Mouse (Mus musculus): ENCODE results near the gene Bbx.

Bbx gene

DNA sequence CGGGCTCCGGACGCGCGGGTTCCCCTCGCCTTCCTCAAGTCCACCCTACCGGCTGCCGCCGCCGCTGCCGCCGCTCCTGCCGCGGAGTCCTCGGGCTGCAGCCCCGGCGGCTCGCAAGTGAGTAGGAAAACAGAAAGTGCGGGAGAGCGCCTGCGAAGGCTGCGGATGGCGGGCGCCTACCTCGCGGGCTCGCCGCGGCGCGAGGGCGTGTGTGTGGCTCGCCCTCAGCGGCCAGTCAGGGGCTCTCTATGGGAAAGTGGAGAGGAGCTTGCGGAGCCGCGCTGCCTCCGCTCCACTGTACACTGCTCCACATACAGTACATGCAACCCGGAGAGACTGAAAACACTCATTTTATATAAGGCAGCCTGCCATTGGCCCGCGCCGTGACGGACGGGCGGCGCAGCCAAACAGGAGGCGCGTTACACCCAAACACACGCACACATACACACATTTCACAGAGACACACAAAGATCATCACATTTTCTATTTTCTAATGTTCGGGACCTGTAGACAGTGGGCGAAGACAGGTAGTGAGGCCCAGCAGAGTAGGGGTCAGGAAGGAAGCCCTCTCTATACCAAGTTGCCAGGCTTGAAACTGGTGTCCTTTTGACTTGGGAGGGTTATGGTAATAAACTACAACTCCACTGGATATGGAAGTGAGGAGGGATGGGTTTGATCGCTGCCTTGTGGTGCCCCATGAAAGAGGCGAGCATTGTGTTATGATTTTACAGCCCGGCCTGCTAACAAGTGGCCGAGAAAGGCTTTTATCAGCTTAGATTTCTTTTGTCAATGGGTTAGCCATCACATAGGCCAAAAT, at the start of gene Bbx:
Gene Bbx, minus strand, starts transcription at position 329 of the 817 bp plus-strand sequence.
- in situ Hi-C loops (cut with MboI), result loop anchor here (10.0 kb wide), 2 partner anchors 93 to 303 kb away; no protein-coding TSS in a partner anchor

DNA sequence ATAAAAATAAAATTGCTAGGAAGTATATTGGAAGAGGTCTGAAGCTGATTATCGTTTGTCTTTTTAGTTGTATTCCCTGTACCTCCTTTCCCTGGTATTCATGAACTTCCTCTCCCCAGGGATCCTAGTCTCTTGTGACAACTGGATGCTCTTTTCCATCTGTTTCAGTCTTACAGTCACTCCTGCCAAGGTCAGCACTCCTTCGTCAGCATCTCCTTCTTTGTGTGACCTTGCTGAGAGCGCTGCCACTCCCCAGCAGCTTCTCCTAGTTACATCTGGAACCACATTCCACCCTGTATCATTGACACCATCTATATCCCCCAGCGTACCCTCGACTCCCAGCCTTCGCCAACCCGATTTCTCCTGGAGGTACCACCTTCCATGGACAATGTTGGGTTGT, 49.7 kb upstream of the Bbx start:
- in situ Hi-C loops (cut with MboI), result no loop called here

DNA sequence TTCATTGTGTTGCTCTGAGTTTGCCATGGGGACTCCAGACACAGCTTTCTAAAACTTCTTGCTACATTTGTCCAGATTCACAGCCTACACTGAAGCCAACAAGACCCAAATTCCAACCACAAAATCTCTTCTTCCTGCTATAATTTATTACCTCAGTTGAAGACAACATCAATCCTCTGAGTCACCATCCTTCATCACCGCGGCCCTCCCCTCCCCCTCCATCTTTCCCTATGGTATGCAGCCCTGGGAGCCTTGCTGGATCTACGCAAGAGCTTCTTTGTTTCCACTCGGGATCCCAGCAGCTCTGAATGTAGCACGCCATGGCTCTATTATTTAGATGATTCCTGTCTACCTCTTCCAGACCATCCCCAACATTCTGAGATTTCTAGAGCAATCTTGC, 49.2 kb upstream of the Bbx start:
- in situ Hi-C loops (cut with MboI), result no loop called here

DNA sequence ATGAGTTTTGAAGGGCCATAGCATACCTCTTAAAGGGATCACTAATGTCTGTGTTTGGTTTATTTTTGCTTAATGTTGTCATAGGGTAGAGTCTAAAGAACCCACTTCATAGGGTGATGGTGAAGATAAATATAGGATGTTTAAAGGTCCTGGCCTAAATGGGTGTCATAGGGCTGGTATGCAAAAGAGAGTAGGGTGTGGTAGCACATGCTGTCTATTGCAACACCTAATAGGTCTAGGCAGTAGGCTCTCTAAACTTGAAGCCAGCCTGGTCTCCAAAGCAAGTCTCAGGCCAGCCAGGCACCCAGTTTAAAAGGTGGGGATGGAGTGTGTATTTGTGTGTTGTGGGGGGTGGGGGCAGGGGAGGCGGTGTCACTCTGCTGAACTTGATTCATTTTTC, 46.5 kb upstream of the Bbx start:
- in situ Hi-C loops (cut with MboI), result no loop called here

DNA sequence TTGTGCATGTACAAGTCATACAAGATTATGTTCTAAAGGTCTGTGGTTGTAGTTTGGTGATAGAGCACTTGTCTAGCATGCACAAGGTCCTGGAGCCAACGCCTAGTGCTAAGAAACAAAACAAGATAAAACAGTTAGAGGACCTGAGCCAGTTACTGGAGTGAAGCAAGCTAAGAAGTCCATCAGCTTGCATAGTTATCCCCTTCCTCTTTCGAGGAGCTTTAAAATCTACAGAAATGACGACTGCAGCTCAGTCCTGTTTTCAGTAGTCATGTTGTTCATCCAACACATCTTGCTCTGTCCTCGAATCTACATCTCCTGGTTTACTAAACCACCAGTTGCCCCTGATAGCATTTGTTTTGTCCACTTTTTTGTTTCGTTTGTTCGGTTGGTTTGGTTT, 45.4 kb upstream of the Bbx start:
- in situ Hi-C loops (cut with MboI), result no loop called here

DNA sequence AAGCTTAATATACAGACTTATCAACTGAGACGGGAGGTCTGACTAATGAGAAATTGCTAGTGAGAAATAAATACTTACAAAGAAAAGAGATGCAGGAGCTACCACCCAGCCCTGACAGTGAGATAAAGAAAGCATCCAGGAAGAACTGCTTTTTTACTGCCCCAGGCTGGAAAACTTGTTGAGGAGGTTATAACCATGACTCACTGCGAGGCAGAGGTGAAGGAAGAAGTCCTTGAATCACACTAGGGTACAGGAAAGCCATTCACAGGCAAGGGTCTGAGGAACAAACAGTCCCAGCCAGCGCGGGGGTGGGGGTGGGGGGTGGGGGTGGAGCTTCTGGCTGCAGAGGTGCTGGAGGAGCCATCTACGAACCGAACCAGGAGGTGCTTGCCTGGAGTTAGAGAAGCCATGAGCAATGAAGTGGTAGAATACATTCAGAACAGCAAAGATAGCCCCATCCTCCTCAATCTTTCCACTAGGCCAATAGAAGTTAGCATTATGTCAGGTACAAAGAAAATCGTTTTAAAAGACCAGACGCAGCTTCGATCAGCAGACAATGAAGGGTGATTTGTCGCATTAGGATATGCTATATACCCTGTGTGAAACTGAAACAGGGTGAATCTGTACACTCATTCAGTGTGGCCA, 30.2 kb upstream of the Bbx start:
- in situ Hi-C loops (cut with MboI), result no loop called here

DNA sequence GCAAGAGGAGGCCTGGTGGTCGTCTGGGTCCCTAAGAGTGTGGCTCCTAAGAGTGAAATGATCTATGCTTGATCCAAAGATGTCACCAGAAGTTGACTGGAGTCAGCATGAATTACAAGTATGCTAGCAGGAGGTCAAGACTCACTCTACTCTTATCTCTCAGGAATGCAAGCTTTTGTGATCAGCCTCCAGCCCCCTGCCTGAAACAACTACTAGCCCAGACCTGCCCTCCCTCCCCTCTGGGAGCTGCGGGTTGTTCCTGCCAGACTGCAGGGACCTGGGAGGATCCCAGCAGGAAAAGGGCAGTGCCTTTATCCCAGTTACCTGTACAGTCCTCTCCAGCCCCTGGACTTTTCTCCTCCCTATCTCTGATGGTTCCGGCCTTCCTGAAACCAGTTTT, 27.0 kb upstream of the Bbx start:
- in situ Hi-C loops (cut with MboI), result no loop called here

DNA sequence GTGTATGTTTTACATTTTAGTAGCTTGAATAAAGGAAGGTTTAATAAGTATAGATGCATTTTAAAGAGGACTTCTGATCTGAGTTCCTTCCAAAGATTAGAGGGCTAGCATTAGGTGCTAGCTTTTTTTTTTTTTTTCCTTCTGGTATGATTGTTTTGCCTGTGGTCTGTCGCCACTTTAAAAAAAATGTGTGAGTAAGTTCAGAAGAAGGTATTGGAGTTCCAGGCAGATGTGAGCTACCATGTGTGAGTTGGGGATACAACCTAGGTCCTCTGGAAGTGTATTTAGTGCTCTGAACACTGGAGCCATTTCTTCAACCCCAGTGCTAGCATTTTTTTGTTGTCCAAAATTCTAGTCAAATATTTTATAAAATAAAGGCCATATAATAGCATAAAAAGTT, 23.9 kb upstream of the Bbx start:
- in situ Hi-C loops (cut with MboI), result no loop called here

DNA sequence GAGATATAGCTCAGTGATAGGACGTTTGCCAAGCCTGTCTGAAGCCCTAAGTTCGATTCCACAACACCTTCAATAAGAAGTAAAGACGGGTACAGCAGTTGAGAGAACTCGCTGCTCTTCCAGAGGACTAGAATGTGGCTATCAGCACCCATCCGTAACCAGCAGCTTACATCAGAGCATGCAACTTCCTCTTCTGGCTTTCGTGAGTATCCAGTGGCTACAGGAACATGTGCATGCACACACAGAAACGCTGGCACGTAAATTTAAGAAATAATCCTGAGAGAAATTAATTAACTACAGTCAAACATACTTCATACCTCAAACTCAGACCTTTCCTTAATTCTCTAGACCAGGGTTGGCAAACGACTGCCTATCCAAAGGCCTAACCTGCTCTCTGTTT, 16.9 kb upstream of the Bbx start:
- in situ Hi-C loops (cut with MboI), result no loop called here

DNA sequence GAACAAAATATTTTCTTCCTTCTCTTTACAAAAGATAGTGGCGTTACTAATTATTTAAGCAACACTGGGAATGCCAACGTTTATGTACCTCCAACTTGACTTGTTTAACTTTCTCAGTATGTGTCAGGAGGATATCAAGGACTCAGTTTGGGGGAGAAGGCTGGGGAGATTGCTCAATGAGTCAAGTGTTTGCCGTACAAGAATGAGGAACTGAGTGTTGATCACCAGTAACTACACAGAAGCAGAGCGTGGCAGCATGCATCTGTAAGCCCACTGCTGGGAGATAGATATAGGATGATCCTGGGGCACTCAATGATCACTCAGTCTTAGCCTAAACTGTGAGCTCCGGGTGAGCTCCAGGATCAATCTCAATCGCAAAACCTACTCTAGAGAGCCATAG, 12.8 kb upstream of the Bbx start:
- in situ Hi-C loops (cut with MboI), result no loop called here

DNA sequence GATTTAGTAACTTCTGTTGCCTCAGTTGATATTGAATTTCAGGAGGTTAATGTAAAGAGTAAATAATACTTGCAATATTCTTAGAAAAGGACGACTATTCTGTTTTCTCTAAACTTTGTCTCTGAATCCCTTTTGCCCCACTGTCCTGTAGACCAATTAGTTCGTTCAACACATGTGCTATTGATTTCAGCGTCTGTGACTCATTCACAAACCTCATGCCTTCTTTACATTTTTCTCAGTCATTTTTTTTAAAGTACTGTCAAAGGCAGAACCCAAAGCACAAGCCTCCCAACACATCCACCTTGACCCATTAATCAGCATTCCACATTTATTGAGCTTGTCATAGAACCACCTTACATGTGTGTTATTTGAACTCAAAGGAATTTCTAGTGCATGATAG, 6.6 kb upstream of the Bbx start:
- in situ Hi-C loops (cut with MboI), result loop anchor here (10.0 kb wide), 2 partner anchors 86 to 296 kb away; no protein-coding TSS in a partner anchor

DNA sequence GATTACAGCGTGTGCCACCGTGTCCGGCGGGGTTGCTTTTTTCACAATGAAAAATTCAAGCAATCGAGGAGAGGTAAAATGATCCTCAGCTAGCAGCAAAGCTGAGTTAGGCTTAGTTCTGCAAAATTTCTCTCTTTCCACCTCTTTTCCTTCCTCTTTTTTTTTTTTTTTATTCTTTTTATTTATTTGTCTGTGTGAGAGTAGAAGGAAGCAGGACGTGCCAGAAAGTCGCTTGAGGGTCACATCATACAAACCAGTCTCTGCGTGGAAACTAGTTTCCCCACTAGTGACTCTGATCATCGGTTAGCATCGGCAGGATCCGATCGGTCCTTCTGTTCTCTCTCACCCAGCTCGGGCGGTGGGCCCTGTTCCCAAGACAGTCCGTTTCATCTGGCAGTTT, 5.6 kb upstream of the Bbx start:
- in situ Hi-C loops (cut with MboI), result loop anchor here (10.0 kb wide), 2 partner anchors 87 to 297 kb away; no protein-coding TSS in a partner anchor

DNA sequence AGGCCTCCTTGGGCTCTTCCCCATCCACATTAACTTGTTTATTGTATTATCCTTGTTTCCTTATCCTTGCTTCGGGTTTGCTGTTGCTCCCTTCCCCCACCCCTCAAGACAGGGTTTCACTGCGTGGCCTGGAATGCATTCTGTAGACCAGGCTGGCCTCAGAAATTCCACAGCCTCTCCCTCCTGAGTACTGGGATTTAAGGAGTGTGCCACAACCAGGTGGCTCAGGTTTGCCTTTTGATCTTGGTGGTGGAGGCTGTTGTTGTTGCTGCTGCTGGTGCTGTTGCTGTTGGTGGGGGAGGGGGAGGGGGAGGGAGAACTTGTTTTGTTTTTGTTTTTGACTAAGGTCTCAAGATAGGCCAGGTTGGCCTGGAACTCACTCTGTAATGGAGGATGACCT, 5.1 kb upstream of the Bbx start:
- in situ Hi-C loops (cut with MboI), result loop anchor here (10.0 kb wide), 2 partner anchors 87 to 297 kb away; no protein-coding TSS in a partner anchor

DNA sequence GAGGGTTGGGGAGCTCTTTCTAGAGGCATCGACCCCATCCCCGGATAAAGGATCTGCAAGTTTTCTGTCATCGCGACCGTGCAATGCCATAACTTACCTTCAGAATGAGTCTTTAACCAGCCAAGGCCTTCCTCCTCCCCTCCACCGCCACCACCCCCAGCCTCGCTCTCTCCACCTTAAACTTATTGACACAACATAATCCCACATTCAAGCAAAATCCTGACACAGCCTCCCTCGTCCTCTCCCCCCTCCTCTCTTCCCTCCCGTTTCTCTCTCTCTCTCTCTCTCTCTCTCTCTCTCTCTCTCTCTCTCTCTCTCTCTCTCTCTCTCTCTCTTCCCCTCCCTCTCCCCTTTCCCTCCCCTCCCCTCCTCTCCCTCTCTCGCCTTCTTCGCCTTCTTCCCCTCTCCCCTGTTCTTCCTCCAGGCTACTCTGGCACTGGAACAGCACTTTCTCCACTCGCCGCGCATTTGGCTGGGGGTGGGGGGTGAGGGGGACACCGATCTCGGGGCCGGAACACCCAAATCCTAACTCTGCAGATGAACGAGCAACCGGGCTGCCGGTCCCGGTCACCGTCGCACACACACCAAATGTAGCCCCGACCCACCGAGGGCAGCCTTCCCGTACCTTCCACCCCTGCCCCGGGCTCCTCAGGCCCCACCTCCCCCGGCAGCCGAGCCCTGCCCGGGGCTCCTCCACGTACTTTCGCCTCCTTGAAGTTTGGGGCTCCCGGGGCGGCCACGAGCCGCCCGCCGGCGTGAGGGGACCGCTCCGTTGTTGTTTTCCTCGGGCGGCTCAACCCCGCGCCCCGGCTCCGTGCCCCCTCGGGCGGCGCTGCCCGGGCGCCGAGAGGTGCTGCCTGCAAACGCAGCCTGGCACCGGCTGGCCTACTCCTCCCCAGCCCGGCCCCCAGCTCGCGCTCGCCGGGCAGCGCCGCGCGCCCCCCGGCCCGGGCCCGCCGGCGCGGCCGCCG, 894 bp downstream of the Bbx start:
- in situ Hi-C loops (cut with MboI), result loop anchor here (10.0 kb wide), 2 partner anchors 94 to 304 kb away; no protein-coding TSS in a partner anchor

DNA sequence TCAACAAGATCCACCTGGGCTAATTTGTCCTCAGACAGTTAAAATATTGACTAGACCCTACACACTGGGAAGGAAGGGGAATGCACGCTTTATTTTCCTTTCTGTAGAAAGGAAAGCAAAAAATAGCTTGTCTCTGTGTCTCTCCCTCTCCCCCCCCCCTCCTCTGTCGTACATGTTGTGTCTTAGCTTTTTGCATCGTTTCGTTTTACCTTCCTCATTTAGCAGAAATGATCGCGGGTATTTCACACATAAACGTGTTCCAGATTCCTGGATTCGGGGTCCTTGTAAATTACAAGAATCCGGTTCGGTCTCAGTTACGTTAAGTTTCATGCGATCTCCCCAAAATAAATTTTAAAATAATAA, 1.7 kb downstream of the Bbx start:
- in situ Hi-C loops (cut with MboI), result loop anchor here (10.0 kb wide), 2 partner anchors 94 to 304 kb away; no protein-coding TSS in a partner anchor

DNA sequence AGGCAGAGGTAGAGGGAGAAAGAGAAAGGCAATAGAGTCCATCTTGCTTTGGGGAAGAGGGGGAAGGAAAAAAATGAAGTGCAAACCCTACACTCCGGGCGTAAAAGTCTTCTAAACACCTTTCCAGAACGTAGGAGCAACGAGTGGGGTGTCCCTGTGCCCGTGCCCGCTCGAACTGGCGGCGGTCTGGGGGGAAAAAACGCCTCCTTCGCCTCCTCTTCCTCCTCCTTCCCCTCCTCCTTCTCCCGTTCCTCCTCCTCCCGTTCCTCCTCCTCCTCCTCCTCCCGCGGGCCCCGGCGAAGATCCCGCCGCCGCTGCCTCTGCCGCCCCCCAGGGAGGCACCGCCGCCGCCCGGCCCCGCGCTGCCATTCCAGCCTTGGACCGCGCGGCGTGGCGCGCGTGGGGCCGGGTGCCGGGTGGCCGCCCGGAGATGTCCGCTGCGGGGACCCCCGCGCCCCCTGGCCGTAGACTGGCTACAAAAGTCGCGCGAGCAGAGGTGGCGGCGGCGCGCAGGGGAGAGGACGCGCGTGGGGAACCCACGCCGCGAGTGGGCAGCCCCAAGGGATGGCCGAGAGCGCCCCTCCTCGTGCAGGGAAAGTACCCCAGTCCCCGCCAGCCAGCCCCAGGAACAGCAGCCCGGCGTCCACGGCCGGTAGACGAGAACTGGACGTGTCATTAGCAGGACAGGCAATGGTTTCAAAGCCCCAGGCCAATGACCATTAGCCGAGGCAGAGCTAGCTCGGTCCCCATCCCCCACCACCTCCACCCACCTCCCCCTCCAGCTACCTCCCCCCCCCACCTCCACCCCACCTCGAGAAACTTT, 2.3 kb downstream of the Bbx start:
- in situ Hi-C loops (cut with MboI), result loop anchor here (10.0 kb wide), 2 partner anchors 95 to 305 kb away; no protein-coding TSS in a partner anchor

DNA sequence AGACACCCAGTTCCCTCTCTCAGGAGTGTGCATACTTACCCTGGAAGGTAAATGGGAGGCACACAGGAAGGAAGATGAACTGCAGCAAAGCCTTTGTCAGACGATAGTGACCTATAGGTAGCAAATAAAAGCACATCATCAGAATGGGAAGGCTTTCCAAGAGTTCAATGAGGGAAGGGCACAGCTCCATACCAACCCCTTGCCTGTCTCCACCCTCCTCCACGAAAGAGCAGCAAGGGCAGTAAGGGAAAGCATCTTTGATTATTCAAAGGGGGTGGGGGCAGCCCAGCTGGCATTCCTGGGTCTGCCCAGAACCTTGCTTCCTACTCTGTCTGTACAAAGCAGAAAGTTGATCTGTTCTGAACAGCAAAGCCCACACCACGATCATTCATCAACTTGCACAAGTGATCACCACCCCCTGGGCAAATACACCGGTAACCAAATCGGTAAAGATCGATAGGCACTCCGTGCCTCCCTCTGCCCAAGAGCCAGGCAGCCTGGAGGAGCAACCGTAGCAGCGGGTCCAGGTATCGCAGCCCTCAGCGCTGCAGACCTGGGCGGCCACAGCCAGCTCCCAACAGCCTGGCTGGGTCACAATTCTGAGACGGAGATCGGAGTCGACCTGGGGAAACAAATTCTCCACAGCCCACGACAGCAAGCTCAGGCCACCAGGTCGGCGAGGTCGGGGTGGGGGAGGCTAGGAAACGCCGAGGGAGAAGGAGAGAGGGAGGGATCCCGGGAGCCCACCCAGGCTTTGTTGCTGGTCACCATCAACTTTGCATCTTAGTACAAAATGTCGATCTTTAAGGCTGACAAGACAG, 3.1 kb downstream of the Bbx start:
- in situ Hi-C loops (cut with MboI), result no loop called here

DNA sequence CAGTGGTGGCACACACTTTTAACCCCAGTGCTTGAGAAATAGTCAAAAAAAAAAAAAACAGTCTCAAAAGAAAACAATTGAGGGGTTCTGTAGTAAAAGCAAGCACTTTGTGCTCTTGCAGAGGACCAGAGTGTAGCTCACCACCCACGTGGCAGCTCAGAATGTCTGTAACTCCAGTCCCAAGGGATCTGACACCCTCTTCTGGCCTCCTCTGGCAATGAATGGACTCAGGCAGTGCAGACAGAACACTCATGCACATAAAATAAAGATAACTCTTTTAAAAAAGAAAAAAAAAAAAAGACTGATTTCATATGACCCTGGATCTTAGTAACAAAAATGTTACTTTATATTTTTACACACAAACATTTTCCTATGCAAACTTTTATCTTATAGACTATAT, 12.1 kb downstream of the Bbx start:
- in situ Hi-C loops (cut with MboI), result loop anchor here (25.0 kb wide), 1 partner anchor 1433 kb away; the partner anchor contains the start of genes Cip2a and Dzip3

DNA sequence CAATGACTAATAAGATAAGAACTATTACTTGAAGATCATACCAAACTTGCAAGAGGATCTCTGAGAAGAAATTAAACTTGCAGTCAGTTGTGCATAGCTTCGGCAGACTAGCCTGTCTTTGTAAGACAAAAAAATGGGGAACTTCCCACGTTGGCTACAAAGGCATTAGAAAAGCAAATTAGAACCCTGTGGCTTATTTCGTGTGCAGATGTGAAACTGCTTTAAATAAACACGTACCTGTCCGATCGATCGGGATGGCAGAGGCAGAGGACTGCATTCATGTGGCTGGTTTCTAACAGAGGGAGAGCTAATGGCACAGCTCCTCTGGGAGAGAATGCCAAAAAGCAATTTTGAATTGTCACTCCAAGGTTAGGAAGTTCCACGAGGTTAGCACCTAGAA, 16.8 kb downstream of the Bbx start:
- in situ Hi-C loops (cut with MboI), result loop anchor here (25.0 kb wide), 1 partner anchor 1428 kb away; the partner anchor contains the start of genes Cip2a and Dzip3

DNA sequence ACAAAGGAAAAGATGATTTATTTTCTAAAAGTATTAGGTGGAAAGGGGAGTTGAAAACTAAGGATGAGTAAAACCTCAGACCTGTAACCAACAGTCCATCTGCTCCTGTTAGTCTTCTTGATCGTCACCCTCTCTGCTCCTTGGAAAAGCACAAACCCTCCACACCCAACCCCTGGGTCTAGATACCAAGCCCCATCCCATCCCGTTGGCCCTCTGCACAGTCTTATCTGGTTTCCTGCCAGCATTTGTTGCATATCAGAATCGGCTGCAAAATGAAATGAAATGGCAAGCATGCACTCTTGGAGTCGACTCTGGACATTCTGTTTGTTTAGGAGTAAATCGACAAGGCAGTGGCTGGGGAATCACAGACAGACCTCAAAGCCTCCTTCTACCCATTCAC, 29.3 kb downstream of the Bbx start:
- in situ Hi-C loops (cut with MboI), result loop anchor here (25.0 kb wide), 1 partner anchor 1416 kb away; the partner anchor contains the start of genes Cip2a and Dzip3
